Mouse (Mus musculus): ENCODE data around the gene Mrm2. TPM values are rescaled to one million over a fixed set of nuclear protein-coding genes. Genes with fewer than 3 reads are reported as not detected.

Gene Mrm2
- total and polyA plus RNA-seq, 3 experiments: 11.2 to 14.6 (median 13.6) TPM

GRCm38 (mm10) chr5:140321042-140321755, 10.5 kb downstream of the Mrm2 start, which contains the start of the genes Mad1l1 and Nudt1 (continued):
- TF ChIP-seq USF2 (conservative IDR thresholded peaks at IDR 0.05; ENCODE audit: low read depth, low read length) (no peak), MEF2A (IDR thresholded peaks at IDR 0.05; ENCODE audit: borderline replicate concordance, low read depth, low read length) (no peak), IRF4 (IDR thresholded peaks at IDR 0.05; ENCODE audit: low read depth, low read length) (no peak), JUN (IDR thresholded peaks at IDR 0.05; ENCODE audit: insufficient read depth, low read depth, low read length) (no peak), ZMIZ1 (IDR thresholded peaks at IDR 0.05; ENCODE audit: low read depth, low read length) (peak; percentile 89), MXI1 (IDR thresholded peaks at IDR 0.05; ENCODE audit: low read depth, low read length) (peak; percentile 98), JUND (conservative IDR thresholded peaks at IDR 0.05; ENCODE audit: low read depth, low read length) (no peak), POLR2A (IDR thresholded peaks at IDR 0.05; ENCODE audit: low read depth, low read length) (peak; percentile 99), POLR2AphosphoS2 (IDR thresholded peaks at IDR 0.05; ENCODE audit: low read depth, low read length) (no peak; the same call in 1 of the 2 replicates), CTCF (conservative IDR thresholded peaks at IDR 0.05 in 1 of 2, IDR thresholded peaks at IDR 0.05 in 1 of 2; ENCODE audit: low read depth in 2 of 2, low read length in 2 of 2) (no peak), BHLHE40 (IDR thresholded peaks at IDR 0.05; ENCODE audit: low read depth, low read length) (no peak), RCOR1 (conservative IDR thresholded peaks at IDR 0.05; ENCODE audit: low read depth, low read length) (no peak), ETS1 (conservative IDR thresholded peaks at IDR 0.05; ENCODE audit: low read depth, low read length) (no peak), MYC (IDR thresholded peaks at IDR 0.05; ENCODE audit: low read depth, low read length) (no peak), NELFE (IDR thresholded peaks at IDR 0.05; ENCODE audit: low read depth, low read length) (peak; percentile 95), MAZ (IDR thresholded peaks at IDR 0.05; ENCODE audit: low read depth, low read length) (no peak), KAT2A (IDR thresholded peaks at IDR 0.05; ENCODE audit: insufficient replicate concordance, low read length) (no peak)

GRCm38 (mm10) chr5:140316716-140317115, 15.0 kb downstream of the Mrm2 start:
- no peak for TF ChIP-seq ELF1 (IDR thresholded peaks at IDR 0.05; ENCODE audit: low read depth, low read length)
- no peak for TF ChIP-seq CHD1 (IDR thresholded peaks at IDR 0.05; ENCODE audit: low read depth, low read length)
- no peak for TF ChIP-seq ZMIZ1 (IDR thresholded peaks at IDR 0.05; ENCODE audit: low read depth, low read length)
- no peak for TF ChIP-seq TCF12 (IDR thresholded peaks at IDR 0.05; ENCODE audit: low read depth, low read length)
- TF ChIP-seq E2F4 (IDR thresholded peaks at IDR 0.05; ENCODE audit: insufficient replicate concordance, low read depth, low read length): no peak
- no peak for TF ChIP-seq MYC (IDR thresholded peaks at IDR 0.05; ENCODE audit: low read depth, low read length)
- no peak for TF ChIP-seq ZNF384 (IDR thresholded peaks at IDR 0.05; ENCODE audit: low read depth, low read length)
- TF ChIP-seq UBTF (IDR thresholded peaks at IDR 0.05; ENCODE audit: low read depth, low read length): no peak
- no peak for TF ChIP-seq ZKSCAN1 (IDR thresholded peaks at IDR 0.05; ENCODE audit: borderline replicate concordance, low read depth, low read length)
- TF ChIP-seq MAFK (IDR thresholded peaks at IDR 0.05; ENCODE audit: insufficient replicate concordance, low read length): no peak
- TF ChIP-seq JUN (IDR thresholded peaks at IDR 0.05; ENCODE audit: insufficient read depth, low read depth, low read length): no peak
- no peak for TF ChIP-seq KAT2A (IDR thresholded peaks at IDR 0.05; ENCODE audit: insufficient replicate concordance, low read length)
- no peak for TF ChIP-seq USF2 (conservative IDR thresholded peaks at IDR 0.05; ENCODE audit: low read depth, low read length)
- TF ChIP-seq TBP (conservative IDR thresholded peaks at IDR 0.05; ENCODE audit: low read depth, low read length): no peak
- TF ChIP-seq SMC3 (IDR thresholded peaks at IDR 0.05; ENCODE audit: low read depth, low read length): no peak
- Histone ChIP-seq H3K4me2 (ENCODE audit: insufficient read depth, low read depth, poor library complexity, severe bottlenecking) (no peak overlapping the region), H3K9me3 (replicated peaks; ENCODE audit: low read length) (no peaks in the 10 kb centered on the region), H3K27me3 (replicated peaks) (no peaks in the 10 kb centered on the region), H3K9ac (ENCODE audit: insufficient read depth, low read depth) (no peak overlapping the region), H3K4me3 (replicated peaks in 1 of 3; ENCODE audit: low read depth in 2 of 3, low read length in 2 of 3, poor library complexity in 1 of 3) (no peak overlapping the region), H3K4me1 (ENCODE audit: control insufficient read depth in 1 of 2, insufficient read depth in 2 of 2) (peaks cover 4 to 23% of the 10 kb centered on the region in 2 experiments; a peak in 3 of 4 replicates), H3K27ac (ENCODE audit: insufficient read depth, low read depth) (no peak overlapping the region), H3K36me3 (replicated peaks in 1 of 2; ENCODE audit: control insufficient read depth in 1 of 2, insufficient read depth in 1 of 2, low read length in 1 of 2) (peaks cover 25 to 72% of the 10 kb centered on the region in 2 experiments), H3K79me2 (replicated peaks; ENCODE audit: control insufficient read depth, extremely low read depth, insufficient read depth, poor library complexity, severe bottlenecking) (peaks cover 6% of the 10 kb centered on the region; the same call in 1 of the 2 replicates)
- no peak for DNase-seq (ENCODE audit: extremely low read depth)
- dilution Hi-C loops (cut with MboI; ENCODE audit: extremely low pct_ligation_motif_present, extremely low pct_unique_long_range_greater_than_20kb, low sequenced_read_pairs): no loop called here
- in situ Hi-C loops (cut with MboI; ENCODE audit: low pct_ligation_motif_present, low pct_unique_long_range_greater_than_20kb, low sequenced_read_pairs): no loop called here
